Mouse (Mus musculus) urinary bladder, postnatal 25 days (tissue): Measurements from ENCODE around the gene Heyl.
"Not testable (repeated sequence)": the region's sequence is repeated elsewhere in the genome, so short reads cannot be mapped to it uniquely, and the experiment has no call there.

Experiments used
- DNase-seq: peaks from one replicate; pipeline ENCODE4 v3.0.0; 2022; ENCODE audit warnings: low spot score

Gene Heyl

GRCm38 (mm10) chr4:123232841-123233240 is 515 bp upstream of the Heyl start:
- no peak for DNase-seq

DNA sequence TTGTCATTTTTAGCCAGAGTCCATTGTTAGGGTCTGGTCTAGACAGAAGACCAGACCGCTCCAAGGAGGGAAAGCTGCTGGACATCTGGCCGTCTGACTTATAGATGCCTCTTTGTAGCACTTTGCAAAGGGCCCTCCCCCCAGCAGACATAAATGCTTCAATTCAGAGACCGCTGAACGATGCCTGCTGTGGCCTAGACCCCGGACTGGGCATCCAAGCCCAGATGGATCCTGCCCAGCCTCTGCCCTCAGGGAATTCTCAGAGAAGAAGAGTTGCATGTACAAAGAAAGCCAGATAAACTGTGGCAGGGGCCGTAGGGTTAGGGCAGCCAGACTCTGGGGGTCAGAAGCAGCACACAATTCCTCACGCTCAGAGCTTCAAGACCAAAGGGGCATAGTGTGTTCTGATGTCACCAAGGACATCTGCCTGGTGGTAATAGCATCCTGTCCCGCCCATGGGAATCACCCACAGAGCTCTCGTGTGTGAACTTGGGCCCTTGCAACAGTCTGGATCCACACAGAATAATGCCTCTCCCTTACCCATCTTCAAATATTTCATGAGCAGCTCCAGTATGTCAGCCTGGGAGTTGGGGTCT is 2.6 kb downstream of the Heyl start:
- no peak for DNase-seq

DNA sequence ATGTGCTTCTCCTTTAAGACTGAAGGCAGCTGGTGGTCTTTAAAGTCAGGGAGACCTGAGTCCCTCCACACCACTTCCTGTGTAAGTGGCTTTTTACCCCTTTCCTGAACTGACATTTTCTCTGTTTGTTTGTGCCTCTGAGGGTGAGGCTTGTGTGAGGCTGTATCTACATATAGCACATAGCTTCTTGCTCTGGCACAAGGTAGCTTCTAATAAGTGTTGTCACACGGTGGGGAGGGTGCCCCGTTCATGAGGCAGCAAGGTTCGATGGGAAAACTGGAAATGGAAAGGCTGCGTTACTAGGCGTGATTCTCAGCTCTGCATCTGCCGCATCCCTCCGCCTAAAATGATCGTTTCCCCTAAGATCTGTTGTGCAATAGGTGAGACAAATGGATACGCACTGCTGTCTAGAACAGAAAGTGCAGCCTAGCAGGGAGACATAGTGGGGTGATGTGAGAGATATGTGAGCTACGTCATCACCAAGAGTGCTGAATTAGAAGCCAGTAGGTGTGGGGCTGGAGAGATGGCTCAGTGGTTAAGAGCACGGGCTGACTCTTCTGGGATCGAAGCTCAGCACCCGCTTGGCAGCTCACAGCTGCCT is 3.2 kb downstream of the Heyl start:
- DNase-seq = no peak

DNA sequence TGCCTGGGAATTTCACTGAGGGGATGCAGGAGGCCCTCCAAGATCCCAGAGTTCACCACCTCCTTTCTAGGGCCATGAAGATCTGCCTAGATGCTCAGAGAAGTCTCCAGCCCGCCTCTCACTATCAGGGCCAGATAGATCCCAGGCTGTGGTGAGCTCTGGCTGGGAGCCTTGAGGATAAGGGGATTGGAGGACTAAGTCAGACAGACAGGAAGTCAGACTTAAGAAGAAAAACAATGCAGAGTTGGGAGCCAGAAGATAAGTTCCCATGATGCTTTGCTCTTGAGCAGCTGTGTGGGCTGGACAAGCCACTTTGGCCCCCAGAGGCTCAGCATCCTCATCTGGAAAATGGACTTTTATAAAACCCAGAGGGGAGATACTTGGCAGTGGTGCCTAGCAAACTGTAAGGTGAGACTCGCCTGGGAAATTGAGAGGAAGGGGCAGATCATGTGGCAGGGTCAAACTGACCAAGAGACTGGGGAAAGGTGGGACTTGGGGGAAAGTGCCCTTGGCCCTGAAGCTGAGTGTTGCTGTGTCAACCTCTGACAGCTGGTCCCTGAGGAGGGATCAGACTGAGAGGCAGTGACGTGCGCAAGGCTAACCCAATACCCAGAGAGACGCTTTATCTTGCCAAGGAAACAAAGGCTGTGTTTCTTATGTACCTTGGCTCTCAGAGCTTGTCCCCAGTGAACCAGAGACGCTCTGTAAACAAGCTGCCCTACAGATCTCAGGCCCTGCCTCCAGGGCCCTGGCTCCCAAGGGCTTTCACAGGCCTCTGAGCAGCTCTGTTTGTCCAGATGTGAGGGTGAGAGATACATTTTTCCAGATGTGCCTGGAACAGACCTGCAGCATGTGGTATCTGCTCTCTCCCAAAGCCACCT is 4.3 kb downstream of the Heyl start:
- no peak for DNase-seq

GRCm38 (mm10) chr4:123239361-123240203 is 6.2 kb downstream of the Heyl start:
- peak; percentile 45 for DNase-seq

DNA sequence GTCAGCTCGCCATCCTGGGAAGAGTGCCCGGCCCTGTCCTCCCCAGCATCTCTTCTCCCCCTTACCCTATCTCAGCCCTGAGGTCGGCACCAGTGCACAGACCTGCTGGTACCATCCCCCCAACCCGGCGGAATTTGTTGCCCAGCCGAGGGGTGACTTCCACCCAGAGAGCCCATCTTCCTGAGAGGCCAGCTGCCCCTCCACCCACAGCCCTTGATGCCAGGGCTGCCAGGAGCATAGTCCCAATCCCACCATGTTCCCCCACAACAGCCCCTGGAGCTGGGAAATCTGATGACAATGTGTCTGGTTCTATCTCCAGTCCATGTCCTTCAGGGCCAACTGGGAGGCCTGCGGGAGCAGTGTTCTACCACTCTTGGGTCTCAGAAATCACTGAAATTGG is 12.9 kb downstream of the Heyl start:
- DNase-seq = no peak

DNA sequence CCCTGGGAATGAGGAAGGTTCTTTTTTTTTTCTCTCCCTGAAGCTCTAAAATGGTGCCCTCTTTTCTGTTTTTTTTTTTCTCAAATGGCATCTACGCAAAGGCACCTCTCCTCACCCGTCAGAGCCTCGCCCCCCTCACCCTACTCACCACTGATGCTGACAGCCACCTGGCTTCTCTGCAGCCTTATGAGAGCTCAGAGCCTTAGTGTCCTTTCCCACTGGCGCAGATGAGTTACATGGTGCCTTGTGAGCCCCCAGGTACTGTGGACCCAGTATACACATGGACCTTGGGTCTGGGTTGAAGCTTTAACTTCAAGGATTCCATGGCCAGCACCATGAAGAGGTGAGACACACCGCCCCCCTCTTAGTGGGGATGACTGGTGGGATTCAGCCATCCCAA is 13.3 kb downstream of the Heyl start:
- DNase-seq = no peak

- no peak for DNase-seq
Measured at GRCm38 (mm10) chr4:123247147-123247880, 14.0 kb downstream of the Heyl start.

DNA sequence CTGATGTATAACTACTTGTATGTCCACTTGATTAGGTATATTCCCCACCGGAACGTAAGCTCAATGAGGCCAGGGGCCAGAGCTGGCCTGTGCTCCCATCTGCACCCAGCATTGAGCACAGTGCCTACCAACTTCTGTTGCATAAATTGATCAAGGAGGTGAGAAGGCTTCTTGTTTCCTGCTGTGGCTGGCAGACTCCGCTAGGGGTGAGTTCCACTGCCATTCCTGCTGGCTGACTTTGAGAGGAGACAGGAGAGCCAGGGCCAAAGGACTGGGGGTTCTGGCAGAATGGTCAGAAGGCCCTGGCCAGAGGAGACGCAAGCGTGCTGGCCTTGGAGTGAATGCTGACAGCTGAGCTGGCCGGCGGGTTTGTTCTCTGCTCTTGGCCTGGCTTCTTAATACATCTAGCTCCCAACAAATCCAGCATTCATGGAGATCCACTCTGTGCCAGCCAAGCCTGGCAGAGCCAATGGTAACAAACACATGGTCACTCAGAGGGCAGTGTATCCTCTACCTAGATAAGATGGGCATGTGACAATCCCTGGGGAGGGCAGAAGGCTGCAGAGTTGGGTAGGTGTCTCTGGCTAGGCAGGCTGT is 15.7 kb downstream of the Heyl start:
- no peak for DNase-seq

DNA sequence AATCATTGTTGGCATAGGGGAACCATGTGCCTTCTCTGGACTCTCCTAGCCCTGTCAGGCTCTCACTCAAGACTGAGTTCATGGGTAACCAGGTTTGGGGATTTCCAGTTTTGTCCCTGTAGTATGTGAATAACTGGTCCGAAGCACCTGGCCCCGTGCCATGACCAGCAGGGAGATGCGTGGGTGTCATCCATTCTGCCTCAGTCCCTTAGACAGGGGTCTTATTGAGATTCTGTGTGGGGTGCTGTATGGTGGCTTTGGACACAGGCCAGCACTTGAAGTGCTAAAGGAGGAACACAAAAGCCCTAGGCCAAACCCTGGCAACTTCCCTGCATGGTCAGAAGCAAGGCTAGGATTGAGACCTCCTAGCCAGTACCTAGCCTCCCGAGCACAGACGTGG is 18.9 kb downstream of the Heyl start:
- DNase-seq = no peak

DNA sequence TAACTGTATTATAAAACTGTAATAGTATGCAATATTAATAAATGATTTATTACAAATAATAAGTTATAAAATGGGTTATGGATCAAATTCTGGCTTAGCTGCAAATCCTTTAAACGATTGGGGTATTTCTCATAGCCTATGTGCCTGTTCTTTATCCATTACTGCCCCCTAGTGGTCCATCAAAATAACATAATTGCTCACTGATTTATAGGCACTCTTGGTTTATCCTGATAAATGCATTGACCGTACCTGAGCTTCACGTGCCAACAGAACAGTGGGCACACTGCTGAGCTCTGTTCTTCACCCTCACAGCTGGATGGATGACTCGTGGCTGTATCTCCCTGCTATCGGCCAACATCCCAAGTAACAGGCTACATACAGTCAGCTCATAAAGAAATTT is 21.3 kb downstream of the Heyl start:
- no peak for DNase-seq

DNA sequence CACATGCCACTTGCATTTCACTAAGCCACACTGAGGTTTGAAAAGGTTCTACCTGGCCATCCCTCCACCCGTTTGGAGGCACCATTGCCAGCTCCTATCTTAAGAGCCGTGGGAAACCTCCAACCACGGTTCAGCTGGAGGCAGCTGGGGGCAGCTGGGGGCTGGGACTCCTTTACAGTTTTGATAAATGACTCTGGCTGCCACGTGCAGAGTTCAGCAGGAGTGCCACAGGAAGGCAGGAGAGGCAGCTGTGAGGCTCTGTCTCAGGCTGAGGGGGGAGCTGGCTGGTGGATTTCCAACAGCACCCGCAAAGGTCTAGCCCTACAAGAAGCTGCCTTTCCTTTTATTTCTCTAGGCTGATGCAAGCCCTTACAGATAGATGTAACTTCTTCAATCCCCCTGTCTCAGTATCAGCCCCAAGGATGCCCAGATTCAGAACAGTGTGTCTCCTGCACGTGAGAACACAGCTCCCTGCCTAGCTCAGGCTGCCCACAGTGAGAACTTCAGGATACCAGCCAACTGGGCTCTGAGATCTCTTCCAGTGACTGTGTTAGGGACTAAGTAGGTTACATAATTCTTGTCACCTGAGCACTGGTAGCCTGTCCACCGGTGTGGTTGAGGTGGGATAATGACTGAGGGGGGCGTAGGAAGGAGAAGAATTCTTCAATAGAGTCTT is 26.9 kb downstream of the Heyl start:
- DNase-seq = no peak

DNA sequence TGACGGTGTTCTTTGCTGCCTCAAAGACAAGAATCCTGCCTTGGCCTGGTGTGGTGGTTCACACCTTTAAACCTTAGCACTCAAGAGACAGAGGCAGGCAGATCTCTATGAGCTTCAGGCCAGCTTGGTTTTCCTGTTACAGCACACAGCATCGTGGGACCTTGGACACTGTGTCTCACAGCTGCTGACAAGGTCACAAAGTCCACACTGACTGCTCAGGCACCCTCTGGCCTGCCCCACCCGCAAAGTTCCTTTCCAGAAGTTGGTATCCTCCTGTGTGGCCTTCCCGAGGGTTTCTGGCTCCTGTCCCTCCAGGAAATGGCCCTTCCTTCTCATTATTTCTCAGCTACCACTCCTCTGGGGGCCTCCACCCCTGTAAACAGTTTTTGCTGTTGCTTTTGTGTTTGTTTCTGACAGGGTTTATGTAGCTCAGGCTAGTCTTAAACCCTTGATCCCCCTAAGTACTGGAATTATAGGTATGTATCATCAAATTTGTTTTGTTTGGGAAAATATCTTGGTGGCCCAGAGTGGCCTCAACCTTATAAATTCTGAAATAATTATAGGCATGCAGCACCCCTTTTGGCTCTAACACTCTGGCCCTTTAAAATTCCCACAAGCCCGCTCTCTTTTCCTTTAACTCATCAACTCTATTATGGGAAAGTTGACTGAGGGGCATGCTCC is 28.5 kb downstream of the Heyl start, which contains the start of gene Pabpc4:
TSS of gene Pabpc4 (plus strand) at position 631 of the 681 bp plus-strand sequence.
- no peak for DNase-seq

- DNase-seq = no peak
Measured at GRCm38 (mm10) chr4:123271063-123271462, 37.7 kb downstream of the Heyl start.

- DNase-seq = no peak
Measured at GRCm38 (mm10) chr4:123280117-123280516, 46.8 kb downstream of the Heyl start.

GRCm38 (mm10) chr4:123282500-123282899 is 49.1 kb downstream of the Heyl start:
- DNase-seq = peak; percentile 93

GRCm38 (mm10) chr4:123282915-123283674 is 49.7 kb downstream of the Heyl start:
- DNase-seq = not testable (repeated sequence)

DNA sequence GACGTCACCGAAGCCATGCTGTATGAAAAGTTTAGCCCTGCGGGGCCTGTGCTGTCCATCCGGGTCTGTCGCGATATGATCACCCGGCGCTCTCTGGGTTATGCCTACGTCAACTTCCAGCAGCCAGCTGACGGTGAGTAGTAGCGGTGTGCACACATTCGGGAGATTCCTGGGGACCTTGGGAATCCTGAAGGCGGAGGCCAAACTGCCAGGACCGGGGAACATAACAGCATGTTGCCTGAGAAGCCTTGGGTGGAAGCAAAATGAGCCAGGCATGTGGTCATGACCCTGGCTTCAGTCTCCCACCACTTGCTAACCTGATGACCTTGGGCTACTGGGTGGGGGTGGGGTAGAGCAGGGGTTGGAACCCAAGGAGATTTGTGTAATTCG is 50.3 kb downstream of the Heyl start:
- not testable (repeated sequence) for DNase-seq
